In the genomic region with DNA sequence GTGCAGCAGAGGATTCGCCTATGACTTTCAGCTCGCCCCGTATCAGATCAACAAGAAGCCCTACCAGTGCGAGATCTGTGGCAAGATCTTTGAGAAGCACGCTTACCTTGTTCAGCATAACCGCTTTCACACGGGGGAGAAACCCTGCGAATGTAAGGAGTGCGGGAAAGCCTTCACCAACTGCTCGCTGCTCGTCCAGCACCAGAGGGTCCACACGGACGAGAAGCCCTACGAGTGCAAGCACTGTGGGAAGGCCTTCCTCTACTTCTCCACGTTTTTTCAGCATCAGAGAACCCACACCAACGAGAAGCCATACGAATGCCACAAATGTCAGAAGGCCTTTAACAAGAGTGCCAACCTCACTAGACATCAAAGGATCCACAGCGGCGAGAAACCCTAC, we compare ENCODE assay signal across 44 mouse cellular contexts. TPM values are rescaled to one million over a fixed set of nuclear protein-coding genes. Genes with fewer than 3 reads are reported as not detected.
"Had no signal": no experiment of that assay in that cellular context is flagged by ENCODE, and none has a peak within 500 bp of the region (broad histone marks: within the 10 kb centered on the region; RNA-seq: fewer than 3 reads in every experiment).

No protein-coding gene starts in this region.

- H3K27ac ChIP-seq: heart, adult 2 months; heart, embryonic 13.5 days; heart, embryonic 15.5 days; hindbrain, embryonic 10.5 days; hindbrain, embryonic 12.5 days; hindbrain, embryonic 13.5 days; hindbrain, embryonic 14.5 days; hindbrain, embryonic 15.5 days; hindbrain, postnatal 0 days; intestine, embryonic 15.5 days; kidney, embryonic 15.5 days; kidney, postnatal 0 days; layer of hippocampus, adult 2 months had no signal

- H3K4me2 ChIP-seq: heart, embryonic 11.5 days; heart, embryonic 12.5 days; heart, embryonic 13.5 days; heart, embryonic 15.5 days; hindbrain, embryonic 12.5 days; hindbrain, embryonic 13.5 days; hindbrain, embryonic 14.5 days; hindbrain, embryonic 15.5 days; intestine, embryonic 15.5 days; kidney, embryonic 15.5 days had no signal

- H3K9me3 ChIP-seq: heart, embryonic 13.5 days; heart, embryonic 15.5 days; hindbrain, embryonic 12.5 days; hindbrain, embryonic 13.5 days; hindbrain, embryonic 15.5 days; intestine, embryonic 15.5 days; kidney, embryonic 15.5 days had no signal

- DNase-seq: heart, adult 2 months; heart, postnatal 10 days; heart, postnatal 14 days; heart, postnatal 36 days; heart, postnatal 4 days; kidney, adult 11 months; kidney, adult 18-20 months; kidney, adult 2 months; kidney, adult 8-10 months; kidney, adult 9 months; kidney, postnatal 10 days; kidney, postnatal 14 days; kidney, postnatal 25 days; kidney, postnatal 36 days; kidney, postnatal 4 days; layer of hippocampus, adult 9-11 months; layer of hippocampus, postnatal 36 days had no signal

- H3K4me3 ChIP-seq: heart, adult 2 months; heart, embryonic 12.5 days; heart, embryonic 13.5 days; heart, embryonic 15.5 days; hindbrain, embryonic 10.5 days; hindbrain, embryonic 12.5 days; hindbrain, embryonic 13.5 days; hindbrain, embryonic 15.5 days; intestine, embryonic 15.5 days; kidney, embryonic 15.5 days; layer of hippocampus, adult 2 months had no signal

- H3K4me1 ChIP-seq: heart, embryonic 12.5 days; hindbrain, embryonic 10.5 days; hindbrain, embryonic 12.5 days; hindbrain, embryonic 13.5 days; hindbrain, embryonic 15.5 days; intestine, embryonic 15.5 days had no signal

- H3K27me3 ChIP-seq: heart, embryonic 12.5 days; heart, embryonic 13.5 days; heart, embryonic 15.5 days; hindbrain, embryonic 12.5 days; hindbrain, embryonic 13.5 days; hindbrain, embryonic 15.5 days; intestine, embryonic 15.5 days; kidney, embryonic 15.5 days had no signal

- H3K9ac ChIP-seq: heart, embryonic 12.5 days; heart, embryonic 13.5 days; heart, embryonic 15.5 days; hindbrain, embryonic 12.5 days; hindbrain, embryonic 13.5 days; hindbrain, embryonic 14.5 days; hindbrain, embryonic 15.5 days; intestine, embryonic 15.5 days; kidney, embryonic 15.5 days had no signal

- ATAC-seq: hindbrain, embryonic 16.5 days; hindbrain, postnatal 0 days; inflammation-experienced regulatory T-cells, adult 6 months; intestine, embryonic 15.5 days; intestine, embryonic 16.5 days; intestine, postnatal 0 days had no signal

RNA-seq across cellular contexts. Expression of gene Catsperg2, which starts 49.7 kb away (rescaled TPM):
- total RNA-seq: heart, adult 2 months; heart, adult 8-10 months; heart, postnatal 10 days; heart, postnatal 14 days; heart, postnatal 36 days; heart, postnatal 4 days; hematopoietic stem cell, adult 5-6 weeks had no signal
- polyA plus RNA-seq: heart, embryonic 11.5 days; heart, embryonic 12.5 days; heart, embryonic 13.5 days; heart, embryonic 14.5 days; heart, embryonic 15.5 days; heart, embryonic 16.5 days; heart, postnatal 0 days; hindbrain, embryonic 11.5 days; inflammation-experienced regulatory T-cells, adult 6 months; intestine, embryonic 14.5 days; intestine, embryonic 15.5 days; intestine, embryonic 16.5 days; intestine, postnatal 0 days; kidney, adult 2 months; kidney, embryonic 14.5 days; kidney, embryonic 15.5 days; kidney, embryonic 16.5 days; kidney, postnatal 0 days had no signal
